Mouse (Mus musculus) heart, embryonic 15.5 days (tissue): ENCODE data around the gene Disp3. TPM values are rescaled to one million over a fixed set of nuclear protein-coding genes. Genes with fewer than 3 reads are reported as not detected.

Experiments used
- ATAC-seq: fragments of 200-750 bp; cut with Nextera tagmentation; replicated peaks from 2 replicates; pipeline ENCODE4 v1.8.0; 2017; ENCODE audit warnings: low read depth, moderate TSS enrichment; ENCODE audit not compliant: insufficient number of reproducible peaks, insufficient read depth, low FRiP score
- H3K27ac ChIP-seq: fragments of 300-500 bp; sonication (generic); 2 replicates; pipeline ENCODE4 v1.5.1; 2015; ENCODE audit warnings: mild to moderate bottlenecking, inconsistent platforms
- H3K27me3 ChIP-seq: fragments of 300-500 bp; sonication (generic); 2 replicates; pipeline ENCODE4 v1.6.1; 2015; ENCODE audit warnings: inconsistent platforms
- H3K36me3 ChIP-seq: fragments of 300-500 bp; sonication (generic); 2 replicates; pipeline ENCODE4 v1.6.1; 2015; ENCODE audit warnings: mild to moderate bottlenecking, inconsistent platforms
- H3K4me1 ChIP-seq: fragments of 300-500 bp; sonication (generic); replicated peaks from 2 replicates; pipeline ENCODE4 v1.6.1; 2015; ENCODE audit warnings: inconsistent platforms
- H3K4me2 ChIP-seq: fragments of 300-500 bp; sonication (generic); 2 replicates; pipeline ENCODE4 v1.6.1; 2015; ENCODE audit warnings: inconsistent platforms, mild to moderate bottlenecking, moderate library complexity
- H3K4me3 ChIP-seq: fragments of 300-500 bp; sonication (generic); 2 replicates; pipeline ENCODE4 v1.5.1; 2015; ENCODE audit warnings: mild to moderate bottlenecking, inconsistent platforms
- H3K9ac ChIP-seq: fragments of 300-500 bp; sonication (generic); 2 replicates; pipeline ENCODE4 v1.6.1; 2015; ENCODE audit warnings: mild to moderate bottlenecking, inconsistent platforms
- H3K9me3 ChIP-seq: fragments of 300-500 bp; sonication (generic); replicated peaks from 2 replicates; pipeline ENCODE4 v1.6.1; 2016; ENCODE audit warnings: inconsistent platforms
- WGBS: fragments of 180-500 bp; shearing (Covaris S2); methylation state at CpG from one replicate; pipeline ENCODE4 v1.1.7; 2015; ENCODE audit warnings: mixed read lengths; 5-methylcytosine and 5-hydroxymethylcytosine counted together
- polyA plus RNA-seq: library from polyadenylated mRNA; unstranded; fragments of >200 nt; fragmentation: Nextera tagmentation; extraction: Ambion mirVana; gene quantifications from 2 replicates; pipeline ENCODE4 v1.2.1, GENCODE M21; 2015

Disp3 gene
- polyA plus RNA-seq, 1 experiment from 2014 or later = not detected

DNA sequence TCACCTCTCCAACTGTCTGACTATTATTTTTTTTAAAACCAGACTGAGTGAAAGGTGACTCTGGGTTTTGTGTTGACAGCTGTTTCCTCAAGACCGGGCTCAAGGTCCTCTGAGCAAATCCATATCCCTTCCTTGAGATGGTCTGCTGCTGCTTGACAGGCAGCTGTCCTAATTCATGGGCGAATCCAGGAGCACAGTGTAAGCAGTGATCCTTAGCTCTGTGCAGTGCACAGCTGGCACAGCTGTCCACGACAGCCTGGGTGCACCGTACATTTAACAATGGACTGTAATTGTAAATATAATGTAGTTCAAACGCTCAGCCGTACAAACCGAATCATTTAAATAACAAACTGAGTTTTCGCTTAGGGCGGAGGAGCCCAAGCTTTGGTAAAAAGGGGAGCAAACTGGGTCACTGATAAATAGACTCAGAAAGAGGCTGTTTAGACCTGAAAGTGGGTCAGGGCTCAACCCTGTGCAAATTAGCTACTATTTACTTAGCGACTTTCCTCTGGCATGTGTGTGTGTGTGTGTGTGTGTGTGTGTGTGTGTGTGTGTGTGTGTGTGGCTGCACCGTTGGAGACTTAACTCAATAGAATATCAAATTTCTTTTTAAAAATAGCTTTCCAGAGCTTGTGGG, 72.4 kb downstream of the Disp3 start:
- H3K4me2 ChIP-seq = no peak overlapping the region
- H3K9me3 ChIP-seq = no peaks in the 10 kb centered on the region
- peaks cover 44% of the 10 kb centered on the region for H3K27me3 ChIP-seq
- H3K4me1 ChIP-seq = no peaks in the 10 kb centered on the region
- H3K27ac ChIP-seq = no peak overlapping the region
- no peak overlapping the region for H3K4me3 ChIP-seq
- ATAC-seq = no peak
- H3K36me3 ChIP-seq = no peaks in the 10 kb centered on the region
- H3K9ac ChIP-seq = no peak overlapping the region
- 53% methylated on average over 11 of the region's 11 CpGs for WGBS

DNA sequence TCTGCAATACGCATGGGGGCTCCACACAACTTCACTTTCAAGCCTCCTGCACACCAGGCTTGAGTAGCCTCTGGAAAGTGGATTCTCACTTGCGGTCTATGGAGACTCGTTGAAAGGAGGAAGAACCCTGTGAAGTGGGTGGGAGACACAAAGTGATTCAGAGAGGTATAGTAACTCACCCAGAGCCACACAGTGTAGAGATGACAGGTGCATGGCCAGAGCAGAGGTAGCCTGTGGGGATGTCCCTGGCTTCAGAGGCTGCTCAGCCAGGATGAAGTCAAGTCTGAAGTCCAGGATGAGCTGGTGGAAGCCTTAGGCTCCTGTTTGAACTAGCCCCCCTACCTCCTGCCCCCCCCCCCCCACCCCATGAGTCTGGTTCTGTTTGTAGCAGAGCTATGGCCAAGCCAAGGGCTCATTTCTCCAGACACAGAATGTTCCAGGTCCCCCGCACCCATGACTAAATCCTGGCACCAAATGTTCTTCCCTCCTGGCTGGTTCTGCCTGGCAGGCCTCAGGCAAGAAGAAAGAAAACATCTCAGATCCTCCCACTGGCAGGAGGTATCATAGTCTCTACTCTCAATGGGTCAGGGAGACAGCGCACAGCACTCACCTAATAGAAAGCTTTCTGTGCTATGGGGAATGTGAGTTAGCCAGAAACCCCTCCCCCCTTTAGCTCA, 73.2 kb downstream of the Disp3 start:
- WGBS = 44% methylated on average over 5 of the region's 5 CpGs
- Histone ChIP-seq H3K9ac (no peak overlapping the region), H3K4me3 (no peak overlapping the region), H3K9me3 (no peaks in the 10 kb centered on the region), H3K27me3 (peaks cover 39% of the 10 kb centered on the region), H3K4me2 (no peak overlapping the region), H3K36me3 (no peaks in the 10 kb centered on the region), H3K4me1 (no peaks in the 10 kb centered on the region), H3K27ac (no peak overlapping the region)
- no peak for ATAC-seq

DNA sequence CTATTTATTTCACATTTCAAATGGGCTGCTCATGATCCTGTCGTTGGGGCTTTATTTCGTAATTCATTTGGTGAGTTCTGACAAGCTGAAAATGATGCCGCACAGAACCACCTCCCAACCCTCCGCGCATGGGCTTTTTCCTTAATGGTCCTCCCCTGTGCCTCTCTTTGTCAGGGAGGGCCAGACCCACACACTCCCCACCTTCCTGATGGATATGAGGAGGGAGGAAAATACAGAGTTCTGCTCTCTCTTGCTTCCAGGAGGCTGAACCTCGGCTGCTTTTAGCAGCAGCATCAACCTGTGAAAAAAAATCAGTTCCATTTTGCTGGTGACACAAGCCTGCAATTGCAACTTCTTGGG, 82.9 kb downstream of the Disp3 start:
- Histone ChIP-seq H3K4me1 (no peaks in the 10 kb centered on the region), H3K9ac (no peak overlapping the region), H3K27me3 (peaks cover 4% of the 10 kb centered on the region; the same call in 1 of the 2 replicates), H3K4me3 (no peak overlapping the region), H3K9me3 (no peaks in the 10 kb centered on the region), H3K4me2 (no peak overlapping the region), H3K36me3 (no peaks in the 10 kb centered on the region), H3K27ac (no peak overlapping the region)
- no peak for ATAC-seq
- 61% methylated on average over 6 of the region's 6 CpGs for WGBS

DNA sequence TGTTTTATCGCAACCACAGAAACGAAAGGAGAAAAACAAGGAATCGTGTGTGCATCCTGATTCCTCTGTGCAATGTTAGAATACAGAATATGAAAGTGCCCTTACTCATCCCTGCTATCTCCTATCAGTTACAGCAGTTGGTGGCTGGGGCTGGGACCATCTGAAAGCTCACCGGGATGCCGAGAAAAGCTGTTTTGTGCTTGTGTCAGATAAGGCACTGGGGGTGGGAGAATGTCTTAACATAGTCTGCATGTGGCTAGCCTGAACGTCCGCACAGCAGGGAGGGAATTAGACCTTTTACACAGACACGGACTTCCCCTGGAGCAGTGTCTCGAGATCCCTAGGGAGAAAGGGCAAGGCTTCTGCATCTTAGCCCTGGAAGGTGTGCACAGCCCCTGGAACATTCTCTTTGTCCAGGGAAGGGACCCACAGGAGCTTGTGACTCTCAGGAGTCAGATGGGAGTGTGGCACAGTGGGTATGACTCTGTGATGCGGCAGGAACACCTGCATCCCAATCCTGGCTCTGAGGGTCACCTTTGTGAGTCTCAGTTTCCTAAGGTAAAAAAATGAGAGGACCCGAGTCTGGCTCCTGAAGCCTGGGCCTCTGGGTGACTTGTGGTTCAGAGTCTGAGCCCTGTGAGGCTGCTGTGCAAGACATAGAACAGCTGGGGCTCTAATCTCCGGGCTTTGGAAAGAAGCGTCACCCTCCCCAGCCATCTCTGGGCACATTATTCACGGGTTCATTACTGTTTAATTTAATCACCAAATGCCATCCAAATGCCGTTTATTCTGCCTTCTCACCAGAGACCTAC, 83.5 kb downstream of the Disp3 start:
- Histone ChIP-seq H3K4me2 (no peak overlapping the region), H3K9me3 (no peaks in the 10 kb centered on the region), H3K27ac (no peak overlapping the region), H3K4me1 (no peaks in the 10 kb centered on the region), H3K27me3 (peaks cover 5% of the 10 kb centered on the region), H3K36me3 (no peaks in the 10 kb centered on the region), H3K9ac (no peak overlapping the region), H3K4me3 (no peak overlapping the region)
- ATAC-seq = no peak
- WGBS = 48% methylated on average over 15 of the region's 15 CpGs

DNA sequence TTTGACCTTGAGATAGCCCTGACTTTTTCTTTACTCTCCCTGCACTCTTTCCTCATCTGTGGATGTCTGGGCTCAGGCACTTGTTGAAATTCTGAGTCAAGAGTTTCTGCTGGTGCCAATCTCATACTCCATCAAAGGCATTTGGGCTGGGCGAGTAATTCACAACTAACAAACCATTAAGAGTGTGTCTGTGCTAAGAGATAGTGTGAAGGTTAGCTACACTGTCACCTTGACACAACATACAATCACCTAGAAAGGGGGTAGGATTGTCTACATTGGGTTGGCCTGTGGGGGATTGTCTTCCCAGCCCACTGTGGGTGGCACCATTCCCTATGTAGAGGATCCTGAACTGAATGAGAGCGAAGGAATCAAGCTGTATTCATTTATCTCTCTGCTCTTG, 84.2 kb downstream of the Disp3 start:
- Histone ChIP-seq H3K9ac (no peak overlapping the region), H3K36me3 (no peaks in the 10 kb centered on the region), H3K4me2 (no peak overlapping the region), H3K27me3 (peaks cover 12% of the 10 kb centered on the region), H3K4me1 (no peaks in the 10 kb centered on the region), H3K27ac (no peak overlapping the region), H3K9me3 (no peaks in the 10 kb centered on the region), H3K4me3 (no peak overlapping the region)
- no peak for ATAC-seq
- 85% methylated on average over 2 of the region's 2 CpGs for WGBS

DNA sequence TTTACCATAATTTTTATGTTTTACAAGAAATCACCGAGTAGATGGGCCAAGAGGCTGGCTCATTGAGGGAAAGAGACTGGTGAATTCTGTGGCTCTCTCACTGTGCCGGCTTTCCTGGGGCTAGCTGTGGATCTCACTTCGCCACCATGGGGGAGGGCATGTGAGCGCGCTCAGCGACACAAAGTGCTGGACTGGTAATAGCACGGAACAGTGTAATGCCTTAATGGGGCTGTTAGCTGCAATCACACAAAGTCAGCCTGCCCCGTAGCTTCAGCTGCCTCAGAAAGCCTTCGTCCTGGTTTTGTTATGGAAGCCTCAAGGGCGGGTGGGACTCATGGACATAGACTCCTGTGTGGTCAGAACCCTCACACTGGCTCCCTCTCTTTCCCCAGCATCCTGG, 89.0 kb downstream of the Disp3 start:
- Histone ChIP-seq H3K27me3 (peaks cover 9% of the 10 kb centered on the region), H3K9me3 (no peaks in the 10 kb centered on the region), H3K36me3 (no peaks in the 10 kb centered on the region), H3K27ac (no peak overlapping the region), H3K4me3 (no peak overlapping the region), H3K4me1 (no peaks in the 10 kb centered on the region), H3K9ac (no peak overlapping the region), H3K4me2 (no peak overlapping the region)
- 55% methylated on average over 10 of the region's 10 CpGs for WGBS
- no peak for ATAC-seq

DNA sequence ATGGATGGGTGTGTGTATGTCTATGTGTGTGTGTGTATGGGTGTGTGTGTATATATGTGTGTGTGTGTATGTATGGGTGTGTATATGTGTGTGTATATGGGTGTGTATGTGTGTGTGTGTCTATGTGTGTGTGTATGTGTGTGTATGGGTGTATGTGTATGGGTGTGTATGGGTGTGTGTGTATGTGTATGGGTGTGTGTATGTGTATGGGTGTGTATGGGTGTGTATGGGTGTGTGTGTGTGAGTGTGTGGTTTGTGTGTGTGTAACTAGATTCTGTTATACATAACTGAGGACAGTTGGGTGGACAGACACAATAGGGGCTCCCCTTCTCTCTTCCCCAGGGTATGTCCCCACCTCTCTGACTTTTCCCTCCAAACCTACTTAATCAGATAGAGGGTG, 93.4 kb downstream of the Disp3 start:
- H3K4me2 ChIP-seq = no peak overlapping the region
- no peak overlapping the region for H3K27ac ChIP-seq
- H3K27me3 ChIP-seq = peaks cover 15% of the 10 kb centered on the region
- no peaks in the 10 kb centered on the region for H3K4me1 ChIP-seq
- H3K9me3 ChIP-seq = no peaks in the 10 kb centered on the region
- no peak overlapping the region for H3K9ac ChIP-seq
- H3K36me3 ChIP-seq = no peaks in the 10 kb centered on the region
- H3K4me3 ChIP-seq = no peak overlapping the region
- ATAC-seq = no peak

DNA sequence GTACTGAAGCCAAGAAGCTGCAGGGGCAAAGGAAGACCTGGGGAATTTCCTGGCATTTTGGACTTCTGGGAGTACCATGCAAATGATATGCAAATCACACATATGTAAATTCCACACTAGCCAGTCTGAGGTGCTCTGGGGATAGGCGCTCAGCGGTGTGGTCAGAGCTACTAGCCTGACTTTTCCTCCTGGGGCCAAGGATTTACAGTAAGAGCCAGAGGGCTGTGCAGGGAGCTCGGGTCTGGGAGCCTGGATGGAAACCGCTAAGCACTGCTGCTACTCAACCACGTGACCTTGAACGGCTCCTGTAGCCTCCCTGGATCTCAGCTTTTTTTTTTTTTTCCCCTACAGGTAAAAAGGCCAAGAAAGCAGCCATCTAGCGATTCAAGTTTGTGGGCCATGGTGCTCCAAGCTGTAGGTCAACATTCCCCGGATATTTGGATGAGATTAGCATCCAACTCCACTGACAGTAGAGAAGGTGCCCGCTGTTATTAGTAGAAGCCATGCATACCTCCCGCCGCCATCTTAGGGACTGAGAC, 95.0 kb downstream of the Disp3 start:
- Histone ChIP-seq H3K4me3 (no peak overlapping the region), H3K4me1 (no peaks in the 10 kb centered on the region), H3K27me3 (peaks cover 7% of the 10 kb centered on the region; the same call in 1 of the 2 replicates), H3K36me3 (no peaks in the 10 kb centered on the region), H3K4me2 (no peak overlapping the region), H3K9ac (no peak overlapping the region), H3K9me3 (no peaks in the 10 kb centered on the region), H3K27ac (no peak overlapping the region)
- ATAC-seq = no peak
- 25% methylated on average over 11 of the region's 11 CpGs for WGBS

Other genes with a start within 250 kb of the Disp3 start
- 6.6 and 7.7 TPM in 2 replicates for gene Clcn6, start 249.1 kb downstream of the Disp3 start, polyA plus RNA-seq
- gene Mthfr, start 248.9 kb downstream of the Disp3 start, polyA plus RNA-seq = 11.2 and 16.1 TPM in 2 replicates
- gene Agtrap, start 199.9 kb downstream of the Disp3 start, polyA plus RNA-seq = 15.8 and 18.7 TPM in 2 replicates
- gene Mad2l2, start 157.6 kb downstream of the Disp3 start, polyA plus RNA-seq = 30.9 and 35.4 TPM in 2 replicates
- gene Draxin, start 157.3 kb downstream of the Disp3 start, polyA plus RNA-seq = 0.15 TPM in 1 of 2 replicates, not detected in the other
- 18.8 and 19.7 TPM in 2 replicates for gene Fbxo6, start 135.8 kb downstream of the Disp3 start, polyA plus RNA-seq
- 26.5 and 27.0 TPM in 2 replicates for gene Fbxo44, start 127.5 kb downstream of the Disp3 start, polyA plus RNA-seq
- gene Fbxo2, start 127.3 kb downstream of the Disp3 start, polyA plus RNA-seq = 0.59 and 1.5 TPM in 2 replicates
- 19.5 and 22.8 TPM in 2 replicates for gene Ubiad1, start 156.8 kb upstream of the Disp3 start, polyA plus RNA-seq
- 12.7 and 13.8 TPM in 2 replicates for gene Mtor, start 160.6 kb upstream of the Disp3 start, polyA plus RNA-seq
- 14.4 and 16.5 TPM in 2 replicates for gene Angptl7, start 212.5 kb upstream of the Disp3 start, polyA plus RNA-seq